Mouse (Mus musculus) urinary bladder, adult 2 months (tissue): ENCODE measurements around the gene Caln1. TPM values are rescaled to one million over a fixed set of nuclear protein-coding genes. Genes with fewer than 3 reads are reported as not detected.

Experiments
- DNase-seq: peaks from one replicate; pipeline ENCODE4 v3.0.0; 2022; ENCODE audit warnings: low spot score
- polyA plus RNA-seq: library from polyadenylated mRNA; depleted of rRNA; stranded (reverse); fragments of >200 nt; gene quantifications from 2 replicates; pipeline ENCODE4 v1.2.3, GENCODE M21; 2012

The Caln1 gene
- polyA plus RNA-seq, 1 experiment = 0.06 TPM

- no peak for DNase-seq
Measured at GRCm38 (mm10) chr5:130810846-130811245, 441.6 kb downstream of the Caln1 start.

GRCm38 (mm10) chr5:130811266-130811665 lies 442.0 kb downstream of the Caln1 start:
- no peak for DNase-seq

- no peak for DNase-seq
Measured at GRCm38 (mm10) chr5:130811966-130812365, 442.7 kb downstream of the Caln1 start.

GRCm38 (mm10) chr5:130812556-130812955 lies 443.3 kb downstream of the Caln1 start:
- DNase-seq = no peak

DNA sequence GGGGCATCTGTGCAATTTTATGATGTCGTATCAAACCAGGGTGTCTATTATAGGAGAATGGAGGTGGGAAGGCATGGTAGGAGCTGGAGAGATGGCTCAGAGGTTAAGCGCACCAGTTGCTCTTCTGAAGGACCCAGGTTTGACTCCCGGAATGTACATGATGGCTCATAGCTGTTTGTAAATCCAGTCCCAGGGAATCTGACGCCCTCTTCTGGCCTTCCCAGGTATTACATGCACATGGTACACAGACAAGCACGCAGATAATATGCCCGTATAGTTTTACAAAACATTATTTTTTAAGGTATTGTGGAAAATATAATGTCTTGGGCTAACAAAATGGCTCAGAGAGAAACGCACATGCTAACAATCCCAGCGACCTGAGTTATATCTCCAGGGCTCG lies 443.8 kb downstream of the Caln1 start:
- no peak for DNase-seq

- no peak for DNase-seq
Measured at GRCm38 (mm10) chr5:130815352-130815751, 446.1 kb downstream of the Caln1 start.

DNA sequence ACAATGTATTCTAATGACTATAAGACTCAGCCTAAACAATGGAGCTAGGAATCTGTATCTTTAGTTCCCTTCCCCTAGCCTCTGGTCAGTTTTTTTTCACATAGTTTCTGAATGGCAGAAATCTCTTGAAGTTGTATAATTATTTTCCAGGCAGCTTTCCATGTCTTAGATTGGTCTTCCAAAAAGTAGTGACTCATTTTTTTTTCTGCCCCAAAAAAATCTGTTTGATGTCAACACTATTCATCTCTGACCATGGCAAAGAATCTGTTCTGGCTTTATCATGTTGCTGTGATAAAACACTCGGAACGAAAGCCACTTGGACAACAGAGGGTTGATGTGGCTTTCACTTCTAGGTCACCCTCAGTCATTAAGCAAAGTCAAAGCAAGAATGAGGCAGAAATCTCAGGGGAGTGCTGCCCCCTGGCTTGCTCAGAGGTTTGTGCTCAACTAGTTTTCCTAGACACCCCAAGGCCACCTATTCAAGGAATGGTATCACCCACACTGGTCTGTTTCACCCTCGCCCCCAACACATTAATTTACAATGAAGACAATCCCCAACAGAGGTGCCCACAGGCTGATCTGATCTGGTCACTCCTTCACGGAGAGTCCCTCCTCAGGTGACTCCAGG lies 450.9 kb downstream of the Caln1 start:
- no peak for DNase-seq

- DNase-seq = no peak
Measured at GRCm38 (mm10) chr5:130820661-130821060, 451.4 kb downstream of the Caln1 start.

GRCm38 (mm10) chr5:130825797-130826196 lies 456.5 kb downstream of the Caln1 start:
- DNase-seq = no peak

DNA sequence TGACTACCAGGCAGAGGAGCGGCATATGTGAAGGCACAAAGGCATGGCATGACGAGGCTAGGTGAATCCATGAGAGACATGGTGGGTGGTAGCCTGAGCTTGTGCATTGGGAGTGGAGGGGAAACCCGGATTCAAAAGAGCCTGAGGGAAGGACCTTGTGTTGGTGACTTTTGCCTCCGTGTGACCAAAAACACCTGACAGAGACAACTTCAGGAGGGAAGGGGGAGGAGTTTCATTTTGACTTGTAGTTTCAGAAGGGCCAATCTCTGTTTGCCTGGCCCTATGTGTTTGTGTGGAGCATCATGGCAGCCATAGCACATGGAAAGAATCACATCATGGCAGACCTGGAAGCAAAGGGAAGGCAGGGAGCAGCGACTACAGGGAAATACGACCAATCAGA lies 479.3 kb downstream of the Caln1 start:
- DNase-seq = no peak

DNA sequence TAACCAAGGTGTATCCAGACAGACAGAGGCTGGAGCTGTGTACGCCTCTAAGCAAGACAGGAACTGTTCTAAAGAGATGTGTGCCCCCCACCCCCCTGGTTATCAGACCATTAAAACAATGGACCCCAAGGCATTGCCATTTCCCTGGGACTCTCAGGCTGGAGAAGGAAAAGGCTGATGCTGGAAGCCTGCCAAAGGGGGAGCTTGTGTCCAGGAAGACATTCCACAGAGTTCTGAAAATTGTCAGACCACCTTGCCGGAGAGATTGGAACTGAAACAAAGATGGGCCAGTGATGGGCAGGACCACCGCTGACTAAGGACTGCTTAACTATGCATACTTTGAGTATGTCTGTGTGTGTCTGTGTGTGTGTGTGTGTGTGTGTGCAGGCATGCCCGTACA lies 480.4 kb downstream of the Caln1 start:
- no peak for DNase-seq

- DNase-seq = no peak
Measured at GRCm38 (mm10) chr5:130852182-130852581, 482.9 kb downstream of the Caln1 start.

DNA sequence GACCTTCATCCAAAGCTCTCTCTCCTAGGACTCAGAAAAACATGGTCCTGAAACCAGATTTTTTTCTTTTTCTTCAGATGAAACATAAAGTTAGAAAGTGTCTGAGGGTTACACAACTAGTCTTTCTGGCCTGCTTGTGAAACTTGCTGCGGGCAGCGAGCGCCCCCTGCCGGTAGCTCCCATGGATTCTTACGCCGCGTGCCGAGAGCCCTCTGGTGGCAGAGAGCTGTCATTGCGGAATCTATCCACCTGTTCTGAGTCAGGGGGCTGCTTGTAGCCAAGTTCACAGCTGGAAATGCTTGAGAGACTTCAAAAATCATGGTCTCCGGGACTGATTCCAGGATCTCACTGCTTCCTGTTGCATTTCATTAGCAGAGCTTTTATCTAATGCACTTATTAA lies 484.1 kb downstream of the Caln1 start:
- peak; percentile 77 for DNase-seq

GRCm38 (mm10) chr5:130854430-130854829 lies 485.2 kb downstream of the Caln1 start:
- DNase-seq = no peak

DNA sequence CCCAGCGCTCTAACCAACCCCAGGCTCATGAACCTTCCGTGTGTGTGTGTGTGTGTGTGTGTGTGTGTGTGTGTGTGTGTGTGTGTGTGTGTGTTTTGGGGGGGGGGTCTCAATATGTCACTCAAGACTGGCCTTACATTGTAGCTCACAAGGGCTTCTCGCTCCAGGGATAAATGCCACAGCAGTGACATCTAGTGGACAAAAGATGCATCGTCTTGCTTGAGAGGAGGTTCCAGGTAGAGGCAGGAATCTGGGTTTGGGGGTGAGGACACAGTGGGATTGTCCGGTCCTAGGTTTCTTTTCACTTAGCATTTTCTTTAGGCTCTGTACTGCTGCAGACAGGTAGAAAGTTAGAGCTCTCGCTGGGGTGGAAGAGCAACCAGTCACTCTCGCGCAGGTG lies 488.9 kb downstream of the Caln1 start:
- no peak for DNase-seq

- no peak for DNase-seq
Measured at GRCm38 (mm10) chr5:130858706-130859105, 489.5 kb downstream of the Caln1 start.

- DNase-seq = no peak
Measured at GRCm38 (mm10) chr5:130859736-130860135, 490.5 kb downstream of the Caln1 start.

GRCm38 (mm10) chr5:130862302-130862701 lies 493.0 kb downstream of the Caln1 start:
- no peak for DNase-seq

DNA sequence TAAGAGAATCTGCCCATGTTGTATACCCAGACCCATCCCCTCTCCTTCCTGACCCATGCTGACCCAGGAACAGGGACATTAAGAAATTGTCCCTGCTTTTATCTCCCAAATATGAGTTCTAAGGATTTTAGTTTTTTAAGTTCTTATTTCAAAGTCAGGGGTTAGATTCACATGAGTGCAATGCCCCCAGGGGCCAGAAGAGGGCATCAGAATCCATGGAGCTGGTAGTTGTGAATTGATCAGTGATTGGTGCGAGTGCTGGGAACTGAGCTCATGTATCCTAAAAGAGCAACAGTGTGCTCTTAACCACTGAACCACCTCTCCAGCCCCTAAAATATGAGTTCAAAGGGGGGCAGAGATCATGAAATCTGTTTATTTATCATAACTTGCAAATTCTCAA lies 500.6 kb downstream of the Caln1 start:
- no peak for DNase-seq

DNA sequence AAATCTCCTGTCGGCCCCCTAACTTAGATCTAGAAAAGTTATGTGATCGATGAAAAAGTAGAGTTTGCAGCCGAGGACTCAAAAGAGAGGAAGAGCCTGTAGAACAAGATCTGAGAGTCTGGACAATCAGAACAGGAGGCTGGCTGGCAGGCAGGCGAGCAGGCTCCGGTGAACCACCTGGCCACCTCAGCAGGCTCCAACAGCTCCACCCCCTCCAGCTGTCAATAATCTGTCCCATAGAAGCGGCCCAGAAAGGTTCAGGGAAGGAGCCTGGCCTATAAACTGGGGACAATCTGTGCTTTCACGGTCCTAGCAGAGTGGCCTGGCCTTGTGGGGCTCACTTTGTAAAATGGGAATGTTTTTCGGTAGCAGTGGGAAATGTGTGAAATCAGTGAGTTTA lies 501.8 kb downstream of the Caln1 start:
- no peak for DNase-seq

- DNase-seq = no peak
Measured at GRCm38 (mm10) chr5:130875391-130875790, 506.1 kb downstream of the Caln1 start.

DNA sequence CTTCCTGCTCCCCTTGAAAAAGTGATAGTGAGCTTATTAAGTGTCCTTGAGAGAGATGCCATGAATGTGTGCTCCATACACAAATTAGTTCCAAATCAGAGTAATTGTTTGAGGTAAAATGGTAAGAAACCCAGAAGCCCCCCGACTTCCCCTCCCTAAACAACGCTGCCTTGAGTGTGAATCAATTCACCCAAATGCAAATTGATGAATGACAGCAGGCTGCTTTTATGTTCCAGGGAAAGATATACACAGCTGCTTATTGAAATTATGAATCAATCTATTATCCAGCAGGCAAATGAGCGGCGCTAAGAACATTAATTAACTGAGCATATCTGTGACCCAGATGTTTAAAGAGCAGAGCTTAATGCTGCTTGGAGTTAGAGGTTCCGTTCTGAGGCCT lies 511.1 kb downstream of the Caln1 start:
- DNase-seq = no peak

DNA sequence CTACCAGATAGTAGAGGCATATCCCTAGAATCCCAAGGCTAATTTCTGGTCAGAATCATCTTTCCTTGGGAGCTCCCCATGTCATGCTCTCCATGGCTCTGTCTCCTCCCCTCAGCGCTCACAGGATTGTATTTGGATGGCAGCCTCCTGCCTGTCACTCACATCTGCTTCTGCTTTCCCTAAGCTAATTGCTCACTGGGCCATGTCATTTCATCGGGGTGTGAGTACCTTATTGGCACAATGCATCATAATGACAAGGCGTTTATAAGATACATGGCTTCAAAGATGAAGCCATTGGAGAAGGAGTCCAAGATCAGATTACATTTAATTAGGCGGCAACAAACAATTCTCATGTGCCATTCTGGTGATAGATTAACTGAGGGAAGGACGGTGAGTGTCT lies 522.5 kb downstream of the Caln1 start:
- no peak for DNase-seq

- DNase-seq = no peak
Measured at GRCm38 (mm10) chr5:130895991-130896390, 526.7 kb downstream of the Caln1 start.
